Mouse (Mus musculus) small intestine, adult 2 months (tissue): Measurements from ENCODE around the gene Lgr4.

Source experiments
- CTCF ChIP-seq: fragments of 200-500 bp; IDR thresholded peaks from 2 replicates; pipeline ENCODE4 v1.5.1; 2012; ENCODE audit warnings: low read depth, mild to moderate bottlenecking, control low read depth, inconsistent platforms, low read length, moderate library complexity, mixed read lengths; ENCODE audit not compliant: insufficient replicate concordance, insufficient read length; ENCODE audit errors: extremely low read depth
- POLR2A ChIP-seq: fragments of 200-500 bp; IDR thresholded peaks from 2 replicates; pipeline ENCODE4 v1.6.1; 2012; ENCODE audit warnings: low read depth, mild to moderate bottlenecking, control low read depth, inconsistent platforms, low read length, moderate library complexity

DNA sequence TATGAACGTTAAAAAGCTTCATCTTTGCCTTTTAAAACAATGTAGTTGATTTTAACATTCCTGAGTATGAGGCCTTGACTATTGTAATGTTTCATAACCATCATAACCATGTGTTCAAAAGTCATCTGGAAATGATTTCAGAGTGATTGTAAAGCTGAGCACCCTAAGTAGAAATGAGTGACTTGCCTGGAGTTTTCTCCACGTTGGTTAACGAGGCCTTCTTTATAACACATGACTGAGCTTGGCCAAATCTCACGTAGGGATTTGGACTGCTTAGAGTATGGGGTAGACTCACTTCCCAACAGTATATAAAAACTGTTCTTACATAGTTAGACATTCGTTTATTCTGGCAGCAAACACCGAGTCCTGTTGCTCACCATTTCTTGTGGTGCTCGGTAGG, 55.5 kb downstream of the Lgr4 start:
- TF ChIP-seq CTCF (no peak), POLR2A (no peak)
